8 mouse cellular contexts compared by ENCODE assay signal in the genomic region with DNA sequence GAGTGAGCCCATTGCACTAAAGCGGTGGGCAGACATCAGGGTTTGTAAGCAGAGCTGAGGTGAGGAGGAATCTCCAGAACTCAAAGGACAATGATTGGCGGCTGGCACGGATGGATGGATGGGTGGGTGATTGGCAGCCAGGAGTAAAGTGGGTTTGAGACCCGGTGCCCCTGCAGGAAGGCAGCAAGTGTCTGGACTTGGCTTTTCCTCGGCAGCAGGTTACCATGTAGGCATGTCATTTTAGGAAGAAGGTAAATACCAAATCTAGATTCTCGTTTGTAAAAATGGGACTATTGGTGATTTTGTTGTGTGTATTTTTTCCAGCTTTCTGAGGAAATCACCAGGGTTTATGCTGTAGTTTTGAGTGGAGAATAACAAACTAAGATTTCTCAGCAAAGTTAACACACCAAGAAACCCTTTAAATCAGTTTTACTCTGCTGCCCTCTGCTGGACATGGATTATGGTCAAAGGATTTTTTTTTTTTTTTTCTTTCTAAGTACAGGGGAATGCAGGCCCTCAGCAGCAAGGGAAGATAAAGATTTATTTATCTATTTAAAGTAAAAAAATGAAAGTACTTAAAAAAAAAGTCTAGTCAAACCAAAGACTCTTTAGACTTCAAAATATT.
DNase-seq lines count a peak whose midpoint lies in the region; ATAC-seq and TF ChIP-seq lines count a peak whose summit lies in the region.

No protein-coding gene starts in this region.

- H3K9ac ChIP-seq in ES-E14 (ENCODE audit: insufficient read depth, low read depth, low read length, poor library complexity, severe bottlenecking), result no peak overlapping the region

- peak; percentile 68 for DNase-seq in kidney, adult 2 months
- DNase-seq in kidney, adult 11 months, result no peak
- DNase-seq in B cell, adult 2 months, result peak; percentile 72 to 74
- peak; percentile 74 for DNase-seq in ES-E14 (ENCODE audit: low read depth, low spot score)
- peak; percentile 82 for DNase-seq in embryo, embryonic 10 days (ENCODE audit: low spot score)
- peak; percentile 56 for DNase-seq in large intestine, adult 2 months (ENCODE audit: low read depth, low spot score)
- peak; percentile 54 for DNase-seq in retina, adult 2 months (ENCODE audit: low read depth, low spot score)

- no peaks in the 10 kb centered on the region for H3K4me1 ChIP-seq in kidney, adult 2 months (ENCODE audit: control insufficient read depth, insufficient read depth, low read length)
- no peaks in the 10 kb centered on the region for H3K4me1 ChIP-seq in ES-E14 (ENCODE audit: control insufficient read depth in 2 of 2, insufficient read depth in 2 of 2, low read length in 2 of 2, poor library complexity in 1 of 2)

- 60% methylated on average over 6 of the region's 6 CpGs for WGBS in kidney, adult 2 months
- 57% methylated on average over 6 of the region's 6 CpGs for WGBS in large intestine, adult 2 months

- ATAC-seq in activated CD4-positive, CD25-positive, alpha-beta regulatory T cell, adult 4 months, result no peak

- in situ Hi-C loops in ES-E14 (cut with MboI; ENCODE audit: low sequenced_read_pairs in 2 of 2, unreplicated experiment in 2 of 2), result loop anchor here in 1 of 2 experiments (25.0 kb wide), 1 partner anchor 205 kb away; a partner anchor contains a TSS

- no peak overlapping the region for H3K4me3 ChIP-seq in kidney, adult 2 months (ENCODE audit: insufficient read depth, low read depth, low read length)
- no peak overlapping the region for H3K4me3 ChIP-seq in ES-E14 (ENCODE audit: insufficient read depth in 1 of 2, low read depth in 1 of 2, low read length in 2 of 2, poor library complexity in 1 of 2, severe bottlenecking in 1 of 2)

- no peaks in the 10 kb centered on the region for H3K27me3 ChIP-seq in kidney, adult 2 months (replicated peaks; ENCODE audit: control insufficient read depth, insufficient read depth, low read length)

- H3K27ac ChIP-seq in kidney, adult 2 months (ENCODE audit: insufficient read depth, low read depth, low read length), result no peak overlapping the region
- H3K27ac ChIP-seq in ES-E14 (ENCODE audit: insufficient read depth, low read depth, low read length, poor library complexity, severe bottlenecking), result no peak overlapping the region

- 0 out of 2 replicates have a peak, but pooled peaks have one; percentile 11 for TF ChIP-seq CTCF in kidney, adult 2 months (conservative IDR thresholded peaks at IDR 0.05; ENCODE audit: insufficient read depth, insufficient read length, low read depth, low read length)

- H3K9me3 ChIP-seq in ES-E14 (ENCODE audit: control insufficient read depth, insufficient read depth, low read depth, low read length), result no peaks in the 10 kb centered on the region

- TF ChIP-seq POLR2A in kidney, adult 2 months (IDR thresholded peaks at IDR 0.05; ENCODE audit: low read depth, low read length), result no peak

- H3K36me3 ChIP-seq in kidney, adult 2 months (ENCODE audit: control insufficient read depth, insufficient read depth, low read length), result no peaks in the 10 kb centered on the region
- no peaks in the 10 kb centered on the region for H3K36me3 ChIP-seq in ES-E14 (ENCODE audit: control insufficient read depth, insufficient read depth, low read length, poor library complexity, severe bottlenecking)

TF ChIP-seq in ES-E14, 5 proteins besides CTCF, POLR2A, EP300 and RAD21:
- peak; percentile 100 for TF ChIP-seq ZNF384 (IDR thresholded peaks at IDR 0.05; ENCODE audit: low read depth, low read length)
- TF ChIP-seq MAFK (IDR thresholded peaks at IDR 0.05; ENCODE audit: insufficient read depth, low read depth, low read length), result no peak
- peak; percentile 93 for TF ChIP-seq ZC3H11A (IDR thresholded peaks at IDR 0.05; ENCODE audit: borderline replicate concordance, low read depth, low read length)
TF ChIP-seq in ES-E14: peak in this region for 2.
